Mouse (Mus musculus) c-Kit-positive CD71-negative TER-119-negative erythroid progenitor cells, embryonic 14.5 days (primary cell): Measurements from ENCODE around the gene 9230102O04Rik.

Source experiments
- DNase-seq: peaks from one replicate; pipeline ENCODE4 v3.0.0-alpha.2; 2013; ENCODE audit warnings: low read depth

Gene 9230102O04Rik

DNA sequence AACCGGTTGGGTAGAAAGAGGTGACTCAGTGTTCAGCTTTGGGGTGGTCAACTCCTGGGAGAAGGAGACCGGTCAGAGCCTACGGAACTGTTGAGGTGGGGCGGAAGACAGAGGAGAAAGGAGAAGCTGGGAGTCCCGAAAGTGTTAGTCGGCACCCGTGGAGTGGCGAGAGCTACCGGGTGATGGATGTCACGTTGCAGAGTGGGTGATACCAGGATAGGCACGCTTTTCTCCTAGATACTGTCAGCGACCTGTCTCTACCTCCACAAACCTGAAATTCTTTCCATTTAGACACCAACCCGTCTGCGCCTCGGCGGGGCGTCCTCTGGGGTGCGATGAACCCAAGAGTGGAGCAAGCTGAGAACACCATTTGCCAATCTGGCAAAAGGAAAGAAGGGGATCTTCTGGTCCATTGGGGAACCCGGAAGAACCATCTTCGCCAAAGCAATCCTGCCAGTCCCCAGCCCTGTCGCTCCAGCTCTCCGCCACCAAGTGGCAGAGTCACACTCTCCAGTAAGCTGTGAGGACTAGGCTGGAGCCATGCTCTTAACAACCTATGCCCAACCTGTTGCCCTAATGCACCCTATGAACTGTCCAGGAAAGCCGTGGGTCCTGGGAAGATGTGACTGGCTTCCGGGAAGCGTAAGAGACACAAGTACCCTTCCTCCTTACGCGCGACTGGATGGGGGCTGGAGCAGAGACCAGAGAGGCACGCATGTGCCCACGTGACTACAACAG lies at the start of gene 9230102O04Rik:
Gene 9230102O04Rik, minus strand, starts transcription at position 628 of the 738 bp plus-strand sequence.
- no peak for DNase-seq

DNA sequence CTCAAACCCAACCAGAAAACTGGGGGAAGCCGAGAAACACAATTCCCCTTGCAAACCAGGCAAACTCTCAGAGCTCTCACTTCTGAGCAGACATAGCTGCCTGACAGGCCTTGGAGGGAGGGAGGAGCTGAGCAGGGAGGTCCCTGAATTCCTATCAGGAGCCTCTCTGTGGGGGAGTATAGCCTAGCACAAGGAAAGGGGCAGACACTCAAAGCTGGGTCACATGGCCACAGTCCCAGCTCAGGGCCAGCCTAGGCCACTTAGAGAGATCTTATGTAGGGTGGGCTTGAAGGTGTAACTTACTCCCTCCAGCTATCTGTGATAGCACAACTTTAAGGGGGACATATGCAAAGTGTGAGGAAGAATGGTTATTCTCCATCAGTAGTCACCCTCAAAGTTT lies 46.6 kb upstream of the 9230102O04Rik start:
- no peak for DNase-seq

DNA sequence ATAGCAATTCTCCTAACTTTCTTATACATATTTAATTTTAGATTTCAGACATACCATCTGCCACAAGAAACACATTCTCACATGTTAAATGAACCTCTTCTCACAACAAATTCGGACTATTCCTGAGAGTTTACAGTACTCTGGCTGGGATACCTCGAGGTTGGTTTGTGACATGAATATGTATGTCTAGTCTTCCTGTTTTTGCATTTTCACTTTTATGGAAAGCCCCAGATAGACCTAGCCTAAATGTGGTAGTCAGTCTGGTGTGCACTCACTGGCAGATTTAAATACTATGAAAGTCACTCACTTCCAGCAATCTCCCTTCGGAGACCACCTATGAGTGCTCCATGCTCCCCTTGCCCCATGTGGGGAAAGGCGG lies 37.6 kb upstream of the 9230102O04Rik start:
- DNase-seq, result no peak

DNA sequence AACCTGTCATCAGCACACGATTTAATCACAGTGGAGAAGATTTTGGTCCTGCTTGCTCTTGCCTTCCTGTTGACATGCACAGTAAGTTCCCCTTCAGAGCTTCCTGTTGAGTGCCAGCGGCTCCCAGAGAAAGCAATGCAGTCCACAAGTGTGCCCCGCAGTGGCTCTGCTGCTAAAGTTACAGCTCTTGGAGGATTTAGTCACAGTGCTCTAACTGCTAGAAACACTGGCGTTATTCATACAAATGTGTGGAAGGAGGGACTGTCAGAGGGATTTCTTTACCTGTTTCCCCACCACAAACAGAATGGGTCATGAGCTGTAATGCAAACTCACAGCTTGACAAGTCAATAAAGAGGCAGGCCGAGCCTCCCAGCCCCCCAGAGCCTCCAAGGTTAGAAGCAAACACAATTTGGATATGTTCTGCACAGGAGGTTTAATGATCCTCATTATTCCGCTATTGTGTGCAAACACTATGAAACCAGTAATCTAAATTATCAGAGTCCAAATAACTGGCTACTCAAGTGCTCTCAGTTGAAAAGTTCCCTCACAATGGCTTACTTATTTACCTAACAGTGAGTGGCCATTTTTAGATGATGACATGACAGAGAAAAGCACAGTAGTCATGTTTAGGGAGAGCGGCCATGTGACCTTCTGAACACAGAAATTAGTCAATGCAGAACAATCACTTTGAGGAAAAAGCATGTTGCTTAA lies 37.0 kb upstream of the 9230102O04Rik start:
- no peak for DNase-seq

DNA sequence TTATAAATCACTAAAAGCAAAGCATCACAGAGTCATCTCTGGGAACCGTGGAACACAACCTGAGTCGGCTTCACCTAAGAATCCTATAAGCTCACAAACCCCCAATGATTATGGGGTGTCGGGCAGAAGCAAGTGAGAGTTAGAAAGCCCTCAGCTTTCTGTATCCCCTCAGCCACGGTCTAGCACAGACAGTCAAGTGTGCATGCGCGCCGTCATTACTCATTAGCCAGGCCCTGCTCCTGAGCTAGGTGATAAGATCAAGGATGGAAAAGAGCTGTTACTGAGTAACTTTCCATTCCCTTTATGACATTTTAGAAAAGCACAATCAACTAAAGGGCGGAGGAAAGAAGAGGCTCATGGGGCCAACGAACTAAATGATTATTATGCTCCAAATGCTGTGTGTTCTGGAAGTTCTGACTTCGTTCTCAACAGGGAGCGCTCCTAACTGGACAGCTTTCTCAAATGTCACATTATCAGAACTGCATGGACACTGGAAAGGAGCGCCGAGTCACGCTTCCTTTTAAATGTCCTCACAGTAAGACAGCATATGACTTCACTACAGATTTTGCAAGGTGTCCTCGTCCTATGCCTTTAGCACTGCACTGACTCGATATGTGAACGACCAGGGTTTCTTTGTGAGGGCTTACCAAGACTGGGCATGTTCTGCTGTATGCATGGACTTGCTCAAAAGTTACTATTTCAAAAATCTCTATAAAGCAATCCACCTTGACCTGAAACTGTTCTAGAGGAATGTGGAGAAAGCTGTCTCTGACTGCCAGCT lies 29.5 kb upstream of the 9230102O04Rik start:
- no peak for DNase-seq

DNA sequence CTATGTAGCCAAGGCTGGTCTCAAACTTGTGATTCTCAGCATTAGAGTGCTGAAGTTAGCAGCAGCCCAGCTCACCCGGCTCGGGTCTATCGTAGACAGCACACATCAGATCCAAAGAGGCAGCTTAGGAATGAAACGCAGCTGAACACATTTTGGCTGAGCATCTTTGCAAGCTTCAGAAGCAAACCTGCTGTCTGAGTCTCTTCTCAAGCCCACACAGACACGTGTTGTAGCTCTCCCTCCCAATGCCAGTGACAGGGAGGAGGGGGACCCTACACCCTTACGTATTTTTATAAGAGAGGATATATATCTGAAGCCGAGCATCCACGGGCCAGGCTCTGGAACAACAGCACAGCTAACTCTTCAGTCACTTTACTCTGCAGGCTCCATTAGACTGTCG lies 28.3 kb upstream of the 9230102O04Rik start:
- DNase-seq, result no peak

DNA sequence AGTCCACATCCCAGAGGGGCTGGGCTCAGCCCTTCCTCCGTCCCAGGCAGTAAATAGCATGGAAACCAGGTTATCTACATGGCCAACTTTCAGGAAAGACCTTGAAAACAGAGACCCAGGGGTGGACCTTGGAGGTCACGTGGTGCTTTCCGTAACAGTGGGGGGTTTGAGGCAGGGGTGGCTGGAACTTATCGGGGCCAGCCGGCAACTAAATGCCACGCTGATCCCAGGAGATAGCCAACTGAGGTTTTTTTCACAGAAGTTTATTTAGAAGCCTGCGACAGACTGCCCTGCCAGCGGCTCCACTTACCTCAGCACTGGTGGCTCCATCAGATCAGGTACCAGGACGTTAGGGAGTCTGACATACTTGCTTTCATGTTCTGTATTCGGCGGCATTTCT lies 16.7 kb upstream of the 9230102O04Rik start:
- no peak for DNase-seq

DNA sequence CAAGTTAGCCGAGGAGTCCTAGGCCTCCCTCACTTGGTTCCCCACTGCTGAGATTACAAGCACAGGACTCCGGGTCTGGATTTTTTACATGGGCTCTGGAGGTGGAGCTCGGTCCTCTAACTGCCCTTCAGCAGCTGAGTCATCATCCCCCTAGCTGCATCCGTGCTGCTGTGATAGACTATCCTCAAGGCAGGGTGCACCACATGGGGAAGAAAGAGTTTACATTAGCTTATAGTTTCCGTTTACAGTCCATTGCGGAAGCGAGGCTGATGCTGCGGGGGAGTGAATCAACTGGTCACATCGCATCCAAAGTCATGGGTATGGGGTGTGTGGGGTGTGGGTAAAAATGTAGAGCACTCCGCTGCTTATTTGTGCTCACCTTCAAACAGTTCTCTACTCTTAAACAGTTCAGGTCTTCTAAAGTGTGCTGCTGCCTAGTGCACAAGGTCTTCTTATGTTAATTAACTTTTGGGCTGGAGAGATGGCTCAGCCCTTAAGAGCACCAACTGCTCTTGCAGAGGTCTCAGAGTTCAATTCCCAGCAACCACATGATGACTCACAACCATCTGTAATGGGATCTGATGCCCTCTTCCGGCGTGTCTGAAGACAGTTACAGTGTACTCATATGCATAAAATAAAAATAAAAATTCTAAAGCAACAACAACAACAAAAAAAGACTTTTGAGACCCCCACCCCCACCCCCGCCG lies 14.7 kb upstream of the 9230102O04Rik start:
- DNase-seq, result no peak

DNA sequence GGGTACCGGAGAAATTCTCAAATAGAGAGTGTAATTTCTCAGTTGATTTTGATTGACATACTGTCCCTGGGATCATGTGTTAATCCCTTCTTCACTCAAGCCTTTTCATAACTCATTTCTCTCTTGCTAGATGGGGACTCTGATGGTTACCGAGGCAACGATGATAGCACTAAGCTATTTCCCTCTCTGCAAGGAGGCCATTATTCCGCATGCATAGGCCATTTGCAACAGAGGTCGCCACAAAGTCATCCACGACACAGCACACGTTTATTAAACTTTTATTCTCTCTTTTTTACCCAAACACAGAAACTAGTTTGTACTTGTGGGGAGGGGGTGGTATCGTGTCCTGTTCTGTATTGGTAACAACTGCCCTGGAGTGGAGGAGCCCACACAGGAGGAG lies 8.5 kb upstream of the 9230102O04Rik start:
- no peak for DNase-seq

DNA sequence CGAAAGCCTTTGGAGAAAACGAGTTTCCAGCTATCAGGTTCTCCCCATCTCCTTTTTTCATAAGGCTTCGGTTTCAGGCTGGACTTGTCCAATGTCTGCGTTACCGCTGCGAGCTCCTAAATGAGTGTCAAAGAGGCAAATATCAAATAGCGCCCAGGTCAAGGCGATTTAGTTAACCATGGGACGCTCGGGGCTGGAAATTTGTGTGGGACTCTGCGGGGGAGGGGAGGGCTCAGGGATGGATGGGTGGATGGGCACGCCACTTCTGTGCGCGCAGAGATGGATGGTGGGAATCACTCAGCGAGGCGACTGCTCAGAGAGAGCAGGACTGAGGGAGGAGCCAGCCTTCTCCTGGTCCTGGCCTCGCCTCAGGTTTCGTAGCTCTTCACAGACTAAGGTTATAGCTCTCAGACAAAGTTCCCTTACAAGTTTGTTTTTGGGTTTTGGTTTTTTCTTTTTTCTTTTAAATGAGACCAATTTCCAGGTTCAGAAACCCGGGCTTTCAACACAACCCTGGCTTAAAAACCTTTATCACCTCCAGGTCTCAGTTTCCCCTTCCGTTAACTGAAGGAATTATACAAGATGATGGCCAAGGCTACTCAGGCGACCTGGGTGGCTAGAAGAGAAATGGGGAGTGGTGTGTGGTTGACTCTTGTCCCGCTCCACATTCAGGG lies 6.9 kb upstream of the 9230102O04Rik start:
- no peak for DNase-seq

DNA sequence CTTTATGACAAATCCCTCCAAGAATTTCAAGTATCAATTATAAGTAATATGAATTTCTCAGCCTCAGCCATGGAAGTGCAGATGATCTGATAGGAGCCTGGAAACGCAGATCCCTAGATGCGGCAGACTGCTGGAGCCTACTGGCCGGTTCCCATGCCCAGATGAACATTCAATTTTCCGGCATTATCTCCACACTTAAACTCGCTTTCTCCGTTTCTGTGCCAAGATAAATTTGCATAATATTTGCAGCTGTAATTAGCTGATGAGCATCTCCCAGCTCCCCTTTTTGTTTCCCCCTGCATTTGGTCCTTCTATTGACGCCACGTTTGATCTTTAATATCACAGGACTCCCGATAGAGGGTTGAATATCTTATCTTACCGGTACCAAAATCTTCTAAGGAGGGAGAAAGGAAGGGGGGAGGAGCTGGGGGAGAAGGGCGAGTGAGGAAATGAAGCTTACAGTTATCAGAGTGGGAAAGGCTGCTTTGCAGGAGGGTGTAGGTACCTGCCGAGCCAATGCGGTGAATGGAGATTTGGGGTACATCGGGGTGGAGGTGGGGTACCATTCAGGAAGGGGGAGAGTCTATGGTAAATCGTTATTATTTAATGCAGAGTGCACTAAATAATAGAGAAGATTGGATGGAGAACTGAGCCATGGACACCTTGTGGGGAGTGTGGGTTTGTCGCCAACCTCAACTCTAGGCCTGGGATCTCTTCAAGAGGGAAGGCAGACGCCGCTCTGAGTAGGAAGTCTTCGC lies 5.7 kb upstream of the 9230102O04Rik start:
- DNase-seq, result no peak

DNA sequence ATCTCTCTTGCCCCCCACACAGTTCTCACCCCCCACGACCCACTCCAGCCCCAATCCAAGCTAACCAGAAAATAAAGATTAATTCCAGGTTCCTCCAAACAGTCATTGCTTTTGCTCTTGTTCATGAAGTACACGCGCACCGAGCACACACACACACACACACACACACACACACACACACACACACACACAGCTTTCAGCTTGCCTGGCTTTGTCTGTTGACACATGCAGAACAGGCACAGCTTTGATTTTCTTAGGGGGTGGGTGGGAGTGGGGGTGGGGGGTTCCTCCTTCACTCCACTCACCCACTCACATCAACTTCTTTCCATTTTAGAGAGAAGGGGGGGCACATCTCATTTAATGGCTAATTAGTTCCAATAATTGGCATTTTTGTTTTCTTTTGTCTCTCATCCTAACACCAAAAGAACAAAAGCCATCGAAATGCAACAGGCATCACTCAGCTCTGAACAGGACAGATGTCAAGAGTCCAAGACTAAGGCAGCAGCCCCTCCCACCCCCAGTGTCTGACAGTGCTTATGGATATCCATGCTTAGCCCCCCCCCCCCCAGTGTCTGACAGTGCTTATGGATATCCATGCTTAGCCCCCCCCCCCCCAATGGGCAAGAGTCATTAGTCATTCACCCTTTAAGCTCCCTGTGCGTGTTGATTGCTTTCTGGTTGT lies 4.1 kb upstream of the 9230102O04Rik start:
- DNase-seq, result no peak

DNA sequence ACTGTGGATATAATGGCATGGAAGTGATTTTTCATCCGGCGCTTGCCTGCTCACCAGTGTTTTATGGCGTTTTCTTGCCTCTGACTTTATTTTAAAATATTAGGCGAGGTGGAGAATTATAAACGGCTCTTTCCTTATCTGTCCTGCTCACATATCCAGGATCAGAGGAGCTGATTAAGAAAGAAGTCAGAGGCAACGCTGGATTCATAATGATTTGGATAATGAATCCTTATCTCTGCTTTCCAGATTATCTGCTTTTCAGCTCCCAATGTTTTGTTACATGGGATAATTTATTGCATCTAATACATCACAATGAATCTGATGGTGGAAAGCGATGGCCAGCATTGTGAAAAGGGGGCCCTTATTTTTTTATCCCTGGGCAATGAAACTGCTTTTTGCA lies 3.2 kb upstream of the 9230102O04Rik start:
- no peak for DNase-seq

DNA sequence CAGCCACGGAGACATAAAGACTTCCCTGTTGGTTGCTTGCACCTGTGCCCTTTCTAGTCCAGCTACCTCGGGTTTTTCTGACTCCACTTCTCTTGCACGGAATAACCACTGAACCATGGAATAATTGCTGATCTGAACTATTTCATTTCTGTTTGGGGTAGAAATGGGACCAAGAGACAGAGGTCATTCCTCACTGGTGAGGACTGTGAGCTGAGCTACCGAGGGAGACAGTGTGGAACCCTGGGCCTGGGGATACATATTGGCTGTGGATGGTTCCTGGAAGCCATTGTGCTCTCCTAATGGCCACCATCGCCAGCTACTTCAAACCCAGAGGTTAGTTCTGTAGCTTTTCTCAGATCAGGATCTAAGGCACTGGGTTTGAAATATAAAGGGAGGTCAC lies 1.6 kb upstream of the 9230102O04Rik start:
- DNase-seq, result no peak

DNA sequence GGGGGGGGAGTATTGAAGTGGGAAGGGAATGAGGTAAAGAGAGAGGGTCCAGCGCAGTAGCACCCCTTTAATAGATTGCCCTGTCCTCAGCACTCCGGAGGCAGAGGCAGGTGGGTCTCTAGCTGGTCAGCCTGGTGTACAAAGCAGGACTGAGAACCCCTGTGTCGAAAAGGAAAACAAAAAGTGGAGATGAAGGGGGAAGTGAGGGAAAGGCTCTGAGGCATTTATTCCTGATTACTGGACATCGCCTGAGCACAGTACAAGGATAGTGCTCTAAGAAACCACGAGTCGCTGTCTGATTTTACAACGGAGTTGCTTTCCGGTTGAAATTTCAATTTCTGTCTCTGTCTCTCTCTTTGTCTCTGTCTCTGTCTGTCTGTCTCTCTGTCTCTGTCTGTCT lies 911 bp upstream of the 9230102O04Rik start:
- DNase-seq, result no peak

DNA sequence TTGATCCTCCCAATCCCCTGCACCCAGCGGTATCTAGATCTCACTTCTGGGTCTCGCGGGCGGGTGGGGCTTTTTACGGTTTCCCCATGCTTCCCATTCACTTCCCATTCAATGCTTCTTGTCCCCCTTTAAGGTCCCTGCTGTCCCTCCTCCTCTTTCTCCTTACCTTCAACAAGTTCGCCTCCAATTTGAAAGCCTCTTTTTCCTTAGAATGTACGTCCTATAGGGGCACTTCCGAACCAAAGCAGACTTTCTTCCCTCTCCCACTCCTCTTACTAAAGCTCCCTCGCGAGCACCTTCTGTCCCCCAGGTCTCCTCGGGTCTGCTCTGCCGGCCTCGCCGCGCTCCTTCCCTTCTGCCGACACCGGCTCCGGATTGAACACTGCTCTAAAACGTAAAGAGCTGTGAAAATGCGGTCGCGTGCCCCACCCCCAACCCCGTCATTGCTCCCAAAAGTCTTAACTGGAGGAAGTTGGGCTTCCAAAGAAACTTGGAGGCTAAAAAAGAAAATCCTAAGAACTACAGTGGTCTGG lies 377 bp upstream of the 9230102O04Rik start, which contains the start of gene Gata3:
Gene Gata3, minus strand, starts transcription at position 384 of the 533 bp plus-strand sequence.
- DNase-seq, result no peak

DNA sequence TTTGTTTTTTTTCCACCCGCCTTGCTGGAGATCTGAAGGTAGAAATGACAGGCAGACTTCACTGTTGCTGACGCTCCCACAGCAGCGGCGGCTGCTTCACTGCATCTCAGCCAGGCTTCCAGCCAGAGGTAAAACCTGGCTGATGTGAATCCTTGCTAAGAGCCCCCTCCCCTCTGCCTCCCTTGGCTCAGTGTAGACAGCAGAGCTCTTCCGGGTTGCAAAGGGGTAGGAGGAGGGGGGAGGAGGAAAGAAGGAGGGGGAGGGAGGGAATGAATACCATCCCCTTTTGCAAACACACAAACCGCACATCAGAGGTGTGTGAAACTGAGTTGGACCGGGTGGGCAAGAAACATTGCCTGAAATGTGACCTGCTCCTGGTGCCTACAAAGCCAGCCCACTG lies 1.7 kb downstream of the 9230102O04Rik start:
- no peak for DNase-seq

DNA sequence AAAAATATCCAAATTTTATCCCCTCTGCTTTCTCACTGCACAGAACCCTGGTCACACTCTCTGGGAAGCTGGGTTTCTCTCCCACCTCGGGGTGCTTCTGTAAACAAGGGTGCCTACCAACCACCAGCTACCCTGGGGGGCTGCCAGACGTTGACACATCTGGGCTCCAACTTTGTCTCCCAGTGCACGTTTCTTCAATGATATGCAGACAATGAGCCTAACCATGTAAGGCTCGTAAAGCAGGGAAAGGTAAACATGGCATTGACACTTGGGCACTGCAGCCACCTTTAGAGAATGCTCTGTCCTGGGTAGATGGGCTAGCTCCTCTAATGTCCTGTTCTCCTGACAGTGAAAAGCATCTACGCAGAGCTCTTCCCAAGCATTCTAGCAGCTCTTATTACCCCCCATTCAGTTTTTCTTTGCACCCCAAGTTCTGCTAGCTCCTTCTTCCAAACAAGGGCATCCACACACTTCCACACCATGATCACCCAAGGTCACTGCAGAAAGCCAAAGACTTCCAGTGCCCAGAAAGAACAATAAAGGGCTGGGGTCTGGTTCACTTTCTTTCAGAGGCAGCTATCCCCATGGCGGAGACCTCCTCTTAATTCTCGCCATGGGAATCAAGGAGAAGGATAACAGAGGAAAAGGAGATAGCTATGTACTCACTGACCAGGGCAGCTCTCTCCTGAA lies 2.3 kb downstream of the 9230102O04Rik start:
- no peak for DNase-seq

DNA sequence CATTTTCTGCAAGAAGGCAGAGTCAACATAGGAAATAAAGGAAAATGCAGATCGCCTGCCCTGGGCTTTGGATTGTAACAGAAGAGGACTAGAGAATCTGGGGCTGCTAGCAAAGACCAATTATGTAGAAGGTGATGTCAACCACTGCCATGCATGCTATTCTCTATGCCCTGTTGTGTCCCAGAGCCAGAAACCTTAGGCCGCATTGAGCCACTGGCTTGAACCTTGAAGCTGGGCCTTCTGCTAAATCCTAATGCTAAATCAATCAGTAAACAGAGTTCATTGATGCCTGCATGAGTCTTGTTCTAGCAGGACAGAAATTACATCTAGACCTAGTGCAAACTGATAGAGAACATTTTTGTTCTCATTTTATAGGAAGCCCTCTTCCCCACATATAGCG lies 3.3 kb downstream of the 9230102O04Rik start:
- DNase-seq, result no peak
